Mouse (Mus musculus): ENCODE data around the gene Rab26. TPM values are rescaled to one million over a fixed set of nuclear protein-coding genes. Genes with fewer than 3 reads are reported as not detected.

The Rab26 gene
- total and polyA plus RNA-seq, 3 experiments = 0.10 to 0.39 TPM; not detected in 1

DNA sequence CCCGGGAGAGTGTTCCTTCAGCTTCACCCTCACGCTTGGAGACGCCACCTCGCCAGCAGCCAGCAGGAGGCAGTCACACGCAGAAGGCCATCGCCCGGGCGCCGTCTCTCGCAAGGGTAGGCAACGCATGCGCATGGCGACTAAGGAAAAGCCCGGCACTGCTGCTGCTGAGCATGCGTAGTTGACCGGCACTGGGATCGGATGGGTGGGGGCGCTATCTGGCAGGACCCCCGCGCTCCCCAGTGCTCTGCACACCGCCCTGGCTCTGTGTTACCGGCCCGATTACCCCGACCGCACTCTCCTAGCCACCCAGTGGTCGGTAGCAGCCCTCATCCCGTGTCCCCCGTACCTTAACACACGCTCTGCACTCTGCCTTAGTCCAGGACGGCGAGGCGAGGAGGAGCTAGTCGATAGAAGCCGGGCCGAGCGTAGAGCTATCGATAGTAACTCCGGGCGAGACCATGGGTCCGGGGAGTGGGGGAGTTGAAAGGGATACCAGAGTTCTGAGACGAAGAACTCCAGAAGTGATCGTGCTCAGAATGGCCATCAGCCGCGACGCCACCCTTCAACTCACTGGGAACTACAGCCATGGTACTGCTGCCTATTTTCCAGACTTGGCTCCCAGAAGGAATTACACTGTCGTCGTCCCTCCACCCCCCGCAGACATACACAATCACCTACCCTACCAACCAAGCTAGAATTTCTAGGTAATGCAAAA lies 55.2 kb downstream of the Rab26 start, which contains the start of gene Mlst8:
Gene Mlst8 (minus strand): TSS at position 416 of the 718 bp plus-strand sequence.
- no peaks in the 10 kb centered on the region for H3K27me3 ChIP-seq (ENCODE audit: control insufficient read depth, insufficient read depth, low read length)
- peaks cover 4% of the 10 kb centered on the region for H3K4me1 ChIP-seq (ENCODE audit: control insufficient read depth, insufficient read depth, low read length)
- peak within 1 kb of the TSS; percentile 97 for H3K9ac ChIP-seq (ENCODE audit: low read depth, low read length)
- peak within 1 kb of the TSS; percentile 94 for H3K27ac ChIP-seq
- under 1% methylated on average over 48 of the region's 48 CpGs for WGBS
- no peaks in the 10 kb centered on the region for H3K79me2 ChIP-seq (replicated peaks; ENCODE audit: control insufficient read depth, insufficient read depth, low read length)
- intact Hi-C loops (cut with DNase I) = loop anchor here (1.0 to 5.0 kb wide), 4 partner anchors 9 to 188 kb away; partner anchors contain the start of genes E4f1, Pgp, Traf7 and Zfp598
- TF ChIP-seq CTCF (IDR thresholded peaks at IDR 0.05) = peak; percentile 96
- TF ChIP-seq EP300 (IDR thresholded peaks at IDR 0.05; ENCODE audit: insufficient read depth, low read depth, low read length) = 0 out of 2 replicates have a peak, but pooled peaks have one; percentile 79
- peak; percentile 91 for TF ChIP-seq POLR2A (IDR thresholded peaks at IDR 0.05; ENCODE audit: insufficient read depth, low read depth, low read length)
- H3K36me3 ChIP-seq (ENCODE audit: control insufficient read depth, insufficient read depth, low read length) = no peaks in the 10 kb centered on the region
- DNase-seq = peak; percentile 97 to 98
- peak within 1 kb of the TSS; percentile 67 for H3K4me3 ChIP-seq

DNA sequence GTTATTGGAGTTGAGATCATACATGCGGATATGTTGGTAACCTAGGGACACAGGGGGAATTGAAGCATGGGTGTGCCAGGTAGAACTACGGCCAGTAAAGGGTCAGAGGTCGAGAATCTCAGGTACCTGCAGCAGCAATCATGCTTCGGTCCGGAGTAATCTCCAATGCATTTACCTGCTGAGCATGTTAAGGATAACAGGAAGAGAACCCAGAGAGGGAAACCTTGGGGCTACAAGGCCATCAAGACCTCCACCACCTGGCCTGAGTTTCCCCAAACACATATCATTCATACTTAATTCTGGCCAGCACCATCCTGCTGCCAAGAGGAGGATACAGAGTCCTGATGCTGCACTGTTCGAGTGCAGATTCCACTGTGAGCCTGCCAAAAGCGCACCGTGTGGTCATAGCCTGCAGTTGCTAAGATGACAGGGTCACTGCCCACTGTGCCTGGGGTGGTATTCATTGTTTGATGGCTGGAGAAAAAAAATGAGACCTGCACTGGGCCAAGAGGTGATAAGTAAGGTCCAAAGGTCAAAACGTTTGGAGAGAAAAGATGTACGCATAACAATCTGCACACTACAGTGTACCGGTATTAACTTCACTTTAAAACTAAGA lies 55.9 kb downstream of the Rab26 start:
- 43% methylated on average over 11 of the region's 11 CpGs for WGBS
- no peak for DNase-seq
- 0 out of 2 replicates have a peak overlapping the region, but pooled peaks have one; percentile 17 for H3K9ac ChIP-seq (ENCODE audit: low read depth, low read length)

More for the DNA sequence above, 55.9 kb downstream of the Rab26 start:
- Histone ChIP-seq H3K36me3 (ENCODE audit: control insufficient read depth, insufficient read depth, low read length) (no peaks in the 10 kb centered on the region), H3K27me3 (ENCODE audit: control insufficient read depth, insufficient read depth, low read length) (no peaks in the 10 kb centered on the region), H3K4me1 (ENCODE audit: control insufficient read depth, insufficient read depth, low read length) (peaks cover 4% of the 10 kb centered on the region), H3K79me2 (replicated peaks; ENCODE audit: control insufficient read depth, insufficient read depth, low read length) (no peaks in the 10 kb centered on the region), H3K27ac (peak overlapping the region; percentile 94), H3K4me3 (peak overlapping the region; percentile 67)
- no peak for TF ChIP-seq EP300 (IDR thresholded peaks at IDR 0.05; ENCODE audit: insufficient read depth, low read depth, low read length)
- no peak for TF ChIP-seq POLR2A (IDR thresholded peaks at IDR 0.05; ENCODE audit: insufficient read depth, low read depth, low read length)
- TF ChIP-seq CTCF (IDR thresholded peaks at IDR 0.05) = no peak
- intact Hi-C loops (cut with DNase I) = loop anchor here (1.0 to 5.0 kb wide), 4 partner anchors 8 to 189 kb away; partner anchors contain the start of genes E4f1, Pgp, Traf7 and Zfp598

Other genes with a start within 250 kb of the Rab26 start
- gene Abca17, start 183.1 kb downstream of the Rab26 start, total RNA-seq (2021) = not detected
- gene Abca17, start 183.1 kb downstream of the Rab26 start, polyA plus RNA-seq (2012; rRNA removed) = not detected in 2 replicates
- 10 to 100 TPM; 12.1 to 12.6 TPM for gene Abca3, start 182.3 kb downstream of the Rab26 start, total RNA-seq (2021)
- 13.4 and 15.7 TPM in 2 replicates for gene Abca3, start 182.3 kb downstream of the Rab26 start, polyA plus RNA-seq (2012; rRNA removed)
- gene Rnps1, start 119.6 kb downstream of the Rab26 start, total RNA-seq (2021) = 10 to 100 TPM; 60.0 to 62.7 TPM
- 83.0 and 107 TPM in 2 replicates for gene Rnps1, start 119.6 kb downstream of the Rab26 start, polyA plus RNA-seq (2012; rRNA removed)
- gene Eci1, start 107.6 kb downstream of the Rab26 start, total RNA-seq (2021) = 100 to 1,000 TPM; 421 to 487 TPM
- gene Eci1, start 107.6 kb downstream of the Rab26 start, polyA plus RNA-seq (2012; rRNA removed) = 414 and 486 TPM in 2 replicates
- gene Dnase1l2, start 91.1 kb downstream of the Rab26 start, total RNA-seq (2021) = 1 to 10 TPM in 1 of 2 experiments, under 1 TPM in 1; 0.65 to 1.5 TPM
- gene Dnase1l2, start 91.1 kb downstream of the Rab26 start, polyA plus RNA-seq (2012; rRNA removed) = 5.2 and 7.2 TPM in 2 replicates
- 10 to 100 TPM; 10.2 to 10.3 TPM for gene E4f1, start 63.9 kb downstream of the Rab26 start, total RNA-seq (2021)
- 43.6 and 43.7 TPM in 2 replicates for gene E4f1, start 63.9 kb downstream of the Rab26 start, polyA plus RNA-seq (2012; rRNA removed)
- gene Pgp, start 63.8 kb downstream of the Rab26 start, total RNA-seq (2021) = 10 to 100 TPM; 35.7 to 44.5 TPM
- gene Pgp, start 63.8 kb downstream of the Rab26 start, polyA plus RNA-seq (2012; rRNA removed) = 39.1 and 46.4 TPM in 2 replicates
- not detected for gene Bricd5, start 60.3 kb downstream of the Rab26 start, total RNA-seq (2021)
- not detected in 2 replicates for gene Bricd5, start 60.3 kb downstream of the Rab26 start, polyA plus RNA-seq (2012; rRNA removed)
- 10 to 100 TPM in 1 of 2 experiments, 1 to 10 TPM in 1; 8.5 to 10.7 TPM for gene Mlst8, start 55.1 kb downstream of the Rab26 start, total RNA-seq (2021)
- gene Mlst8, start 55.1 kb downstream of the Rab26 start, polyA plus RNA-seq (2012; rRNA removed) = 28.1 and 42.0 TPM in 2 replicates
- gene Caskin1, start 45.6 kb downstream of the Rab26 start, total RNA-seq (2021) = under 1 TPM; 0.16 to 0.55 TPM
- gene Caskin1, start 45.6 kb downstream of the Rab26 start, polyA plus RNA-seq (2012; rRNA removed) = 0.23 and 0.45 TPM in 2 replicates
- gene Traf7, start 6.3 kb downstream of the Rab26 start, total RNA-seq (2021) = 10 to 100 TPM; 41.9 to 46.5 TPM
- gene Traf7, start 6.3 kb downstream of the Rab26 start, polyA plus RNA-seq (2012; rRNA removed) = 93.4 and 109 TPM in 2 replicates
- 10 to 100 TPM; 35.6 to 36.2 TPM for gene Pkd1, start 15.6 kb upstream of the Rab26 start, total RNA-seq (2021)
- gene Pkd1, start 15.6 kb upstream of the Rab26 start, polyA plus RNA-seq (2012; rRNA removed) = 48.5 and 59.9 TPM in 2 replicates
- 100 to 1,000 TPM; 104 to 110 TPM for gene Tsc2, start 98.4 kb upstream of the Rab26 start, total RNA-seq (2021)
- gene Tsc2, start 98.4 kb upstream of the Rab26 start, polyA plus RNA-seq (2012; rRNA removed) = 178 and 194 TPM in 2 replicates
- 1 to 10 TPM; 2.9 to 3.4 TPM for gene Nthl1, start 98.5 kb upstream of the Rab26 start, total RNA-seq (2021)
- gene Nthl1, start 98.5 kb upstream of the Rab26 start, polyA plus RNA-seq (2012; rRNA removed) = 4.4 and 7.0 TPM in 2 replicates
- gene Slc9a3r2, start 116.1 kb upstream of the Rab26 start, total RNA-seq (2021) = 100 to 1,000 TPM in 1 of 2 experiments, 10 to 100 TPM in 1; 100.0 to 110 TPM
- 125 and 147 TPM in 2 replicates for gene Slc9a3r2, start 116.1 kb upstream of the Rab26 start, polyA plus RNA-seq (2012; rRNA removed)
- not detected for gene Npw, start 124.2 kb upstream of the Rab26 start, total RNA-seq (2021)
- not detected in 2 replicates for gene Npw, start 124.2 kb upstream of the Rab26 start, polyA plus RNA-seq (2012; rRNA removed)
- gene Zfp598, start 135.5 kb upstream of the Rab26 start, total RNA-seq (2021) = 10 to 100 TPM; 17.4 to 17.5 TPM
- gene Zfp598, start 135.5 kb upstream of the Rab26 start, polyA plus RNA-seq (2012; rRNA removed) = 28.1 and 29.9 TPM in 2 replicates
- under 1 TPM; 0.16 to 0.30 TPM for gene Syngr3, start 155.7 kb upstream of the Rab26 start, total RNA-seq (2021)
- gene Syngr3, start 155.7 kb upstream of the Rab26 start, polyA plus RNA-seq (2012; rRNA removed) = 0.43 and 1.00 TPM in 2 replicates
- gene Gfer, start 161.9 kb upstream of the Rab26 start, total RNA-seq (2021) = 10 to 100 TPM; 20.3 to 21.5 TPM
- gene Gfer, start 161.9 kb upstream of the Rab26 start, polyA plus RNA-seq (2012; rRNA removed) = 14.0 and 14.6 TPM in 2 replicates
- gene Noxo1, start 162.0 kb upstream of the Rab26 start, total RNA-seq (2021) = 1 to 10 TPM in 1 of 2 experiments, under 1 TPM in 1; 0.65 to 1.0 TPM
- gene Noxo1, start 162.0 kb upstream of the Rab26 start, polyA plus RNA-seq (2012; rRNA removed) = 2.4 and 4.5 TPM in 2 replicates
- 10 to 100 TPM; 17.4 to 19.4 TPM for gene Tbl3, start 173.4 kb upstream of the Rab26 start, total RNA-seq (2021)
- 34.2 and 39.2 TPM in 2 replicates for gene Tbl3, start 173.4 kb upstream of the Rab26 start, polyA plus RNA-seq (2012; rRNA removed)
- not detected for gene Rnf151, start 183.9 kb upstream of the Rab26 start, total RNA-seq (2021)
- 0.15 and 0.68 TPM in 2 replicates for gene Rnf151, start 183.9 kb upstream of the Rab26 start, polyA plus RNA-seq (2012; rRNA removed)
- gene Rps2, start 183.9 kb upstream of the Rab26 start, total RNA-seq (2021) = 100 to 1,000 TPM; 675 to 722 TPM
- gene Rps2, start 183.9 kb upstream of the Rab26 start, polyA plus RNA-seq (2012; rRNA removed) = 2,277 and 2,346 TPM in 2 replicates
- gene Ndufb10, start 190.3 kb upstream of the Rab26 start, total RNA-seq (2021) = 100 to 1,000 TPM; 916 to 992 TPM
- 1,269 and 1,412 TPM in 2 replicates for gene Ndufb10, start 190.3 kb upstream of the Rab26 start, polyA plus RNA-seq (2012; rRNA removed)
- gene Rpl3l, start 193.6 kb upstream of the Rab26 start, total RNA-seq (2021) = 100 to 1,000 TPM; 386 to 472 TPM
- gene Rpl3l, start 193.6 kb upstream of the Rab26 start, polyA plus RNA-seq (2012; rRNA removed) = 213 and 215 TPM in 2 replicates
- 100 to 1,000 TPM; 154 to 178 TPM for gene Msrb1, start 202.4 kb upstream of the Rab26 start, total RNA-seq (2021)
- gene Msrb1, start 202.4 kb upstream of the Rab26 start, polyA plus RNA-seq (2012; rRNA removed) = 155 and 164 TPM in 2 replicates
- not detected for gene Hs3st6, start 218.8 kb upstream of the Rab26 start, total RNA-seq (2021)
- gene Hs3st6, start 218.8 kb upstream of the Rab26 start, polyA plus RNA-seq (2012; rRNA removed) = 0.10 TPM in 1 of 2 replicates, not detected in the other